Mouse (Mus musculus) liver, postnatal 0 days (tissue): ENCODE data around the gene Mpzl1.

Experiments
- CTCF ChIP-seq: sonication (generic); IDR thresholded peaks from 2 replicates; pipeline ENCODE4 v1.5.1; 2016; ENCODE audit warnings: antibody characterized with exemption, low read depth
- EP300 ChIP-seq: IDR thresholded peaks from 2 replicates; pipeline ENCODE4 v1.6.1; 2016; ENCODE audit warnings: antibody characterized with exemption, low read depth, mild to moderate bottlenecking

DNA sequence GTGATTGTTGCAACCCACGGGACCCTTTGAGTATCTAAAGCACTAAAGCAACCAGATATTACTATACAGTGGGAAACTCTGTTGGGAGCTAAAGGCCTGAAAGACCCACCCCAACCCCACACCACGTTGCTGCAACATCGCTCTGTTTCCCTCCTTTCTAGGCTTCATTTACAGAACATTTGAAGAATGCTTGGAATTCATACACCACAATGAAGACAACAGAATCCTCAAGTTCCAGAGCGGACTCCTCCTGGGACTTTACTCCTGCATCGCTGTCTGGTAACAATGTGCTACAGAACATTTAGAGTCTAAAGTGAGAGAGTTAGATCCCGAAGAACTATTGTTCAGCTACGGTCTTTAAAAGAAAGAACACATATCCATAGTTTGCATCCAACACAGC lies 66.9 kb downstream of the Mpzl1 start:
- TF ChIP-seq CTCF (no peak), EP300 (no peak)
